ENCODE assay signal across 8 mouse cellular contexts in the genomic region with DNA sequence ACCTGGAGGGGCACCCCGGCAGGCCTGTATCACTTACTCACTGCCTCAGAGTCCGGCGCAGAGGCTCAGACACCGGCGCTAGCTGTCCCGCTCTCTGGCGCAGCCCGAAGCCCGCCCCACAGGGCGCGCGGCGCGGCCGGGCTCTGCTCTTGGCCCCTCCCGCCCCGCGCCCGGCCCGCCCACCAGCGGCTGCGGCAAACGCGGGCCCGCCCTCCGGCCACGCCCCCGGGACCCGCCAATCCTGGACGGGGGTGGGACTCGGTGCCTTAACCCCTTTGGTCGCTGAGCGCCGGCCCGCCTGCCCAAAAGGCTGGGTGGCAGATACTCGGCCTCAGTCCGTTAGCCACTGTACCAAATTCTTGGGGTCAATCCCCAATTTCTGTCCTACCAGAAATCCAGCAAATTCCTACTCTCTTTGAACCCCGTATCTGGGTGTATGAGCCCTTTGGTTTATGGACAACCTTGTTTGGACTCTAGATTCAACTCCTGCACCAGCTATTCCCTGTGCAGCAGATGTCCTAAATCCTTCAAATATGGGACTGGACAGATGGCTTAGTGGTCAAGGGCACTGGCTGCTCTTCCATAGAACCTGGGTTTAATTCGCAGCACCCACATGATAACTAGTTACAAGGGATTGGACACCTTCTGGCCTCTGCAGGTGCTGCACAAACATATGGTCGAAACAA. TPM values are rescaled to one million over a fixed set of nuclear protein-coding genes. Genes with fewer than 3 reads are reported as not detected.
A peak's percentile ranks its signal among the peaks of the same experiment; 100 is the strongest.
DNase-seq lines count a peak whose midpoint lies in the region; ATAC-seq lines count a peak whose summit lies in the region.

Gene Lzts3, minus strand, starts transcription at position 120 of the 686 bp plus-strand sequence.

- DNase-seq in adrenal gland, postnatal 10 days: peak; percentile 99
- peak; percentile 93 for DNase-seq in embryo, embryonic 9.5 days (ENCODE audit: extremely low spot score)
- DNase-seq in gastrocnemius, postnatal 4 days (ENCODE audit: low spot score in 2 of 2): peak; percentile 95 to 97
- DNase-seq in left cerebral cortex, postnatal 25 days (ENCODE audit: low spot score in 2 of 2): peak; percentile 90 to 91
- DNase-seq in mesoderm, embryonic 11.5 days (ENCODE audit: low read depth, low spot score): peak; percentile 89
- peak; percentile 83 to 85 for DNase-seq in right cerebral cortex, postnatal 36 days (ENCODE audit: low spot score in 2 of 2)
- DNase-seq in urinary bladder, postnatal 4 days (ENCODE audit: low spot score in 2 of 2): peak; percentile 92 to 94

- 4% methylated on average over 39 of the region's 40 CpGs for WGBS in intestine, embryonic 16.5 days

- intact Hi-C loops in left cerebral cortex, postnatal 25 days (cut with DNase I): loop anchor here (2.0 kb wide), 2 partner anchors 14 to 22 kb away; partner anchors contain the start of gene Ddrgk1

- peak within 1 kb of the TSS; percentile 97 for H3K4me2 ChIP-seq in intestine, embryonic 16.5 days (ENCODE audit: low read depth, low read length)

- no peaks in the 10 kb centered on the region for H3K9me3 ChIP-seq in intestine, embryonic 16.5 days (ENCODE audit: control insufficient read depth, low read length)

- ATAC-seq in intestine, embryonic 16.5 days: peak; percentile 80

- H3K4me1 ChIP-seq in intestine, embryonic 16.5 days (ENCODE audit: control insufficient read depth, insufficient read depth, low read length): 0 out of 2 replicates have a peak, but pooled peaks cover 4% of the 10 kb centered on the region

- peak within 1 kb of the TSS; percentile 81 for H3K9ac ChIP-seq in intestine, embryonic 16.5 days (ENCODE audit: low read depth, low read length)

- H3K27me3 ChIP-seq in intestine, embryonic 16.5 days (replicated peaks; ENCODE audit: control insufficient read depth, insufficient read depth, low read length): no peaks in the 10 kb centered on the region

- H3K36me3 ChIP-seq in intestine, embryonic 16.5 days (ENCODE audit: control insufficient read depth, insufficient read depth, low read length): no peaks in the 10 kb centered on the region

- peak within 1 kb of the TSS; percentile 74 for H3K4me3 ChIP-seq in intestine, embryonic 16.5 days (ENCODE audit: low read length)

- H3K27ac ChIP-seq in intestine, embryonic 16.5 days (ENCODE audit: low read length): 0 out of 2 replicates have a peak within 1 kb of the TSS, but pooled peaks have one; percentile 31

RNA-seq across cellular contexts. Expression of gene Lzts3, which starts in this region (rescaled TPM):
- total RNA-seq in adrenal gland, postnatal 10 days (2021): 1 to 10 TPM; 9.4 to 9.5 TPM
- 1 to 10 TPM; 5.8 to 6.2 TPM for total RNA-seq in gastrocnemius, postnatal 4 days (2021)
- 15.0 and 19.0 TPM in 2 replicates for polyA plus RNA-seq in intestine, embryonic 16.5 days (2015; fragmentation: Nextera tagmentation; extraction: Ambion mirVana)
- 100 to 1,000 TPM; 174 to 190 TPM for total RNA-seq in left cerebral cortex, postnatal 25 days (2021)

Comparison
In these comparisons a context has a peak if more than half of its experiments do, and no peak if none do; other contexts are left out.
1. Peak in every context shown above with its lines: DNase-seq, ATAC-seq, H3K4me3 ChIP-seq and H3K27ac ChIP-seq.
2. RNA of gene Lzts3 (total RNA-seq): 174 to 190 TPM in left cerebral cortex, postnatal 25 days; 9.4 to 9.5 TPM in adrenal gland, postnatal 10 days and 5.8 to 6.2 TPM in gastrocnemius, postnatal 4 days; every median in the first group is over 10 times any median in the second.